Mouse (Mus musculus) adrenal gland, postnatal 36 days (tissue): ENCODE measurements around the gene Tecta. TPM values are rescaled to one million over a fixed set of nuclear protein-coding genes. Genes with fewer than 3 reads are reported as not detected.

Experiments used
- DNase-seq, 2 experiments: peaks; one replicate each; pipeline ENCODE4 v3.0.0; 2021; ENCODE audit warnings: mixed read lengths in 1 of 2
- microRNA-seq: library from miRNA; unstranded; fragments of <30 nt; microRNA quantifications from one replicate; pipeline ENCODE4 v1.2.0, GENCODE M21; 2021
- total RNA-seq, 2 experiments: library from RNA; stranded (reverse); gene quantifications; 2 replicates each; pipeline ENCODE4 v1.2.3; 2021

Gene Tecta
- total RNA-seq, 2 experiments from 2014 or later, result 0.17 to 0.26 TPM

GRCm38 (mm10) chr9:42318455-42318987 lies 81.2 kb downstream of the Tecta start:
- no peak for DNase-seq

- DNase-seq, result peak; percentile 32 to 53
These were observed 82.4 kb downstream of the Tecta start for GRCm38 (mm10) chr9:42317337-42317736.

GRCm38 (mm10) chr9:42315816-42316215 lies 83.9 kb downstream of the Tecta start:
- peak; percentile 34 to 56 for DNase-seq

GRCm38 (mm10) chr9:42314959-42315358 lies 84.8 kb downstream of the Tecta start:
- no peak for DNase-seq

GRCm38 (mm10) chr9:42314388-42314787 lies 85.3 kb downstream of the Tecta start:
- no peak for DNase-seq

- DNase-seq, result peak in 1 of 2 experiments; percentile 32
These were observed 85.9 kb downstream of the Tecta start for GRCm38 (mm10) chr9:42313872-42314271.

- DNase-seq, result no peak
These were observed 88.4 kb downstream of the Tecta start for GRCm38 (mm10) chr9:42311311-42311710.

- peak; percentile 49 to 76 for DNase-seq
These were observed 95.8 kb downstream of the Tecta start for GRCm38 (mm10) chr9:42303894-42304293.

- DNase-seq, result no peak
These were observed 98.6 kb downstream of the Tecta start for GRCm38 (mm10) chr9:42301082-42301633.

- no peak for DNase-seq
These were observed 103.3 kb downstream of the Tecta start for GRCm38 (mm10) chr9:42296297-42296922.

- no peak for DNase-seq
These were observed 105.6 kb downstream of the Tecta start for GRCm38 (mm10) chr9:42294131-42294530.

GRCm38 (mm10) chr9:42293596-42293995 lies 106.1 kb downstream of the Tecta start:
- no peak for DNase-seq

GRCm38 (mm10) chr9:42293051-42293450 lies 106.7 kb downstream of the Tecta start:
- no peak for DNase-seq

- DNase-seq, result peak; percentile 16 to 48
These were observed 120.1 kb downstream of the Tecta start for GRCm38 (mm10) chr9:42279676-42280075.

Small RNA genes within 50 kb of the gene (microRNA-seq; reads per million reads assigned to microRNA genes)
- not detected for gene Gm44311

Other genes with a start within 250 kb of the Tecta start
- 10 to 100 TPM; 87.7 to 94.2 TPM for gene Sc5d, start 135.7 kb downstream of the Tecta start, total RNA-seq
- gene Tbcel, start 107.9 kb upstream of the Tecta start, total RNA-seq, result 10 to 100 TPM; 50.0 to 76.7 TPM